11 mouse cellular contexts compared by ENCODE assay signal in the genomic region with DNA sequence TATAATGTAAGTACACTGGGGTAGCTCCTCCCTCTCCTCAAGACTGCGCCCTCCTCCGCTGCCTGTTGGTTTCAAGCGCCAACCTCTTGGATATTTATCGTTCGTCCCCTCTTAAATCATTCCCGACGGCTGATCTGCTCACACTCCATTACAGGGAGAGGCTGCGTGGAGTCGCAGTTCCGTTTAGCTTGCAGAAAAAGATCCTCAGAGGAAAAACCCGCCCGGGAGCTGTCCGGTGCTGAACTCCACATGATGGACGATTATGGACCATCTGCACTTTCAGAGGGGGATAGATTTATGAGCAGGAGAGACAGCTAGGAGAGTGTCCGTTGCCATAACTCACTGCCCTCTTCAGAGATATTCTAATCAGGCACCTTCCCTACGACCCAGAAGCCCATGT.
DNase-seq lines count a peak whose midpoint lies in the region; ATAC-seq lines count a peak whose summit lies in the region.
"Had no signal": no experiment of that assay in that cellular context is flagged by ENCODE, and none has a peak within 500 bp of the region (broad histone marks: within the 10 kb centered on the region; RNA-seq: fewer than 3 reads in every experiment).

No protein-coding gene starts in this region.

- H3K4me3 ChIP-seq in heart, embryonic 10.5 days: no peak overlapping the region
- no peak overlapping the region for H3K4me3 ChIP-seq in heart, embryonic 12.5 days
- H3K4me3 ChIP-seq in hindbrain, embryonic 13.5 days: no peak overlapping the region
- H3K4me3 ChIP-seq in neural tube, embryonic 15.5 days (replicated peaks): no peak overlapping the region

- no peak overlapping the region for H3K9ac ChIP-seq in heart, embryonic 12.5 days
- H3K9ac ChIP-seq in hindbrain, embryonic 13.5 days: peak overlapping the region; percentile 46; the same call in 1 of the 2 replicates
- H3K9ac ChIP-seq in neural tube, embryonic 15.5 days (replicated peaks): no peak overlapping the region

- H3K4me2 ChIP-seq in heart, embryonic 12.5 days: no peak overlapping the region
- H3K4me2 ChIP-seq in hindbrain, embryonic 13.5 days: 0 out of 2 replicates have a peak overlapping the region, but pooled peaks have one; percentile 13
- H3K4me2 ChIP-seq in neural tube, embryonic 15.5 days: no peak overlapping the region

- 11% methylated on average over 16 of the region's 16 CpGs for WGBS in heart, embryonic 10.5 days
- WGBS in heart, embryonic 12.5 days: 11% methylated on average over 16 of the region's 16 CpGs
- WGBS in hindbrain, embryonic 13.5 days: 6% methylated on average over 16 of the region's 16 CpGs
- 2% methylated on average over 16 of the region's 16 CpGs for WGBS in neural tube, embryonic 15.5 days

- no peak overlapping the region for H3K27ac ChIP-seq in heart, embryonic 10.5 days
- no peak overlapping the region for H3K27ac ChIP-seq in heart, embryonic 12.5 days (ENCODE audit: poor library complexity, severe bottlenecking)
- H3K27ac ChIP-seq in hindbrain, embryonic 13.5 days: peak overlapping the region; percentile 83
- H3K27ac ChIP-seq in neural tube, embryonic 15.5 days (replicated peaks): peak overlapping the region; percentile 76

- peak; percentile 86 for DNase-seq in heart, embryonic 10.5 days (ENCODE audit: low spot score)
- DNase-seq in testis, postnatal 10 days (ENCODE audit: low spot score): peak; percentile 67
- DNase-seq in testis, postnatal 14 days (ENCODE audit: low spot score): no peak
- DNase-seq in layer of hippocampus, postnatal 36 days: no peak
- DNase-seq: gastrocnemius, postnatal 25 days; layer of hippocampus, adult 9-11 months; thymus, adult 18-20 months had no signal

- H3K9me3 ChIP-seq in heart, embryonic 10.5 days: no peaks in the 10 kb centered on the region
- H3K9me3 ChIP-seq in heart, embryonic 12.5 days (replicated peaks): no peaks in the 10 kb centered on the region
- H3K9me3 ChIP-seq in hindbrain, embryonic 13.5 days: no peaks in the 10 kb centered on the region
- no peaks in the 10 kb centered on the region for H3K9me3 ChIP-seq in neural tube, embryonic 15.5 days (replicated peaks)

- H3K4me1 ChIP-seq in heart, embryonic 10.5 days: no peaks in the 10 kb centered on the region
- H3K4me1 ChIP-seq in heart, embryonic 12.5 days (replicated peaks): no peaks in the 10 kb centered on the region
- H3K4me1 ChIP-seq in hindbrain, embryonic 13.5 days (replicated peaks): peaks cover 74% of the 10 kb centered on the region
- H3K4me1 ChIP-seq in neural tube, embryonic 15.5 days: peaks cover 70% of the 10 kb centered on the region

- no peak for ATAC-seq in heart, embryonic 12.5 days (ENCODE audit: insufficient number of reproducible peaks, low FRiP score)
- 0 out of 2 replicates have a peak, but pooled peaks have one; percentile 49 for ATAC-seq in hindbrain, embryonic 13.5 days (ENCODE audit: low FRiP score)
- ATAC-seq in neural tube, embryonic 15.5 days (ENCODE audit: low FRiP score): peak; percentile 51
- ATAC-seq in CD4-positive, CD25-positive, alpha-beta regulatory T cell, adult 4 months: no peak

- no peaks in the 10 kb centered on the region for H3K36me3 ChIP-seq in heart, embryonic 10.5 days
- H3K36me3 ChIP-seq in heart, embryonic 12.5 days: no peaks in the 10 kb centered on the region
- H3K36me3 ChIP-seq in hindbrain, embryonic 13.5 days: no peaks in the 10 kb centered on the region
- no peaks in the 10 kb centered on the region for H3K36me3 ChIP-seq in neural tube, embryonic 15.5 days

- peaks cover 54% of the 10 kb centered on the region for H3K27me3 ChIP-seq in heart, embryonic 10.5 days (ENCODE audit: insufficient read depth, poor library complexity, severe bottlenecking)
- peaks cover 77% of the 10 kb centered on the region for H3K27me3 ChIP-seq in heart, embryonic 12.5 days (replicated peaks)
- no peaks in the 10 kb centered on the region for H3K27me3 ChIP-seq in hindbrain, embryonic 13.5 days
- no peaks in the 10 kb centered on the region for H3K27me3 ChIP-seq in neural tube, embryonic 15.5 days (replicated peaks)

Comparison
In these comparisons a context has a peak if more than half of its experiments do, and no peak if none do; other contexts are left out.
1. DNase-seq: peak in heart, embryonic 10.5 days (single experiment) and testis, postnatal 10 days (single experiment); none in testis, postnatal 14 days (single experiment) and layer of hippocampus, postnatal 36 days (0 of 2).
2. H3K27ac ChIP-seq: peak in hindbrain, embryonic 13.5 days (single experiment) and neural tube, embryonic 15.5 days (single experiment); none in heart, embryonic 10.5 days (single experiment) and heart, embryonic 12.5 days (single experiment).
3. ATAC-seq: peak in hindbrain, embryonic 13.5 days (single experiment) and neural tube, embryonic 15.5 days (single experiment); none in heart, embryonic 12.5 days (single experiment) and CD4-positive, CD25-positive, alpha-beta regulatory T cell, adult 4 months (single experiment).